Mouse (Mus musculus) layer of hippocampus, postnatal 25 days (tissue): ENCODE measurements around the gene Wbp11. TPM values are rescaled to one million over a fixed set of nuclear protein-coding genes. Genes with fewer than 3 reads are reported as not detected.
"Not testable (repeated sequence)": the region's sequence is repeated elsewhere in the genome, so short reads cannot be mapped to it uniquely, and the experiment has no call there.

Experiments used
- DNase-seq, 2 experiments: peaks; one replicate each; pipeline ENCODE4 v3.0.0; 2022; ENCODE audit warnings: mixed read lengths in 2 of 2, low spot score in 1 of 2; ENCODE audit errors: extremely low spot score in 1 of 2
- total RNA-seq, 2 experiments: library from RNA; stranded (reverse); gene quantifications; 2 replicates each; pipeline ENCODE4 v1.2.3; 2021

Wbp11 gene
- total RNA-seq, 2 experiments from 2014 or later = 138 to 141 TPM

- no peak for DNase-seq
Observed at GRCm38 (mm10) chr6:136804705-136805408, 23.2 kb downstream of the Wbp11 start.

DNA sequence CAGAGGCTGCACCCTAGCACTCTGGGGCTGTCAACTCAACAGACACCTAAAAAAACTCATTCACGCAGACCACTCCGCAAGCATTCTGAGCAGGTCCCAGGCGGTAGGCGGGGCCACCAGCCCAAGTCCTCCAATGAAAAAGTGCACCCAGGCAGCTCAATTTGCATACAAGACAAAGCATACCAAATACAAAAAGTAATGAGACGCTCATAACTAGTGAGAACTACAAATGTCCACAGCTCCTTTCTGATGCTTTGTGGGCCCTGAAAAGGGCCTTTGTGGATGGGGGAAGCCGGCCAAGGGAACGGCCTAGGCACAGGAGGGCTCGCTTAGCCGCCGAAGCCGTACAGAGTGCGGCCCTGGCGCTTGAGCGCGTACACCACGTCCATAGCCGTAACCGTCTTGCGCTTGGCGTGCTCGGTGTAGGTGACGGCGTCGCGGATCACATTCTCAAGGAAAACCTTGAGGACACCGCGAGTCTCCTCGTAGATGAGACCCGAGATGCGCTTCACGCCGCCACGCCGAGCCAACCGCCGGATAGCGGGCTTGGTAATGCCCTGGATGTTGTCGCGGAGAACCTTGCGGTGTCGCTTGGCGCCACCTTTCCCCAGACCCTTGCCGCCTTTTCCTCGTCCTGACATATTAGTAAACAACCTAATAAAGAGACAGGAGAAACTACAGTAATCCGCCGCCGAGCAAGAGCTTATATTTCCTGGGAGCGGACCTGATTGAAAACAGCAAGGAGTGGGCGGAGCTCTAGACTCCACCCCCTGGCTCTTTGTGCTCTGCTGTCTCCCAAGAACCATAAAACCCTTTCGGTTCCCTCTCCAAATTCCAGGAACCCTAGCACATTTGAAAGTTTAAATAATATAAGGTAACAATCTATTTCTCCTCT lies 24.0 kb downstream of the Wbp11 start, which contains the start of gene Hist4h4:
Gene Hist4h4 (minus strand): TSS at position 677 of the 895 bp plus-strand sequence.
- DNase-seq = peak; percentile 98 to 99

GRCm38 (mm10) chr6:136803093-136803738 lies 24.8 kb downstream of the Wbp11 start:
- DNase-seq = no peak

GRCm38 (mm10) chr6:136801274-136801673 lies 26.8 kb downstream of the Wbp11 start:
- DNase-seq = no peak

DNA sequence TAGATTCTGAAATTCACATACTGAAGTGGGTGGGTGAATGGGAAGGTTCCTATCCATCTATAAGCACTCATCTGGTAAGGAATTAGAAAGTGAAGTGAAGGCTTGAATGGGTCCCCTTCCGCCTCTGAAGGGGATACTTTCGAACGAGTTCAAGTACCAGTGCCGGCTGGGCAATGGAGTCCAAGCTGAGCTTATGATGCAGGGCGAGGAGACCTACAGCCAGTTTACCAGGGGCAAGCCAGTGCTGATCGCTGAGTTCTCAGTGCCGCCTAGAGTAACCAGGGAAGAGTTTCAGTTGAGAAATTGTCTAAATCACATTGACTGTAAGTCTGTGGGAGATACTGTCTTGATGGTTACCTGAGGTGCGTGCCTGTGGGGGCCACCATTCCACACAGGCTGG lies 27.3 kb downstream of the Wbp11 start:
- DNase-seq = no peak

DNA sequence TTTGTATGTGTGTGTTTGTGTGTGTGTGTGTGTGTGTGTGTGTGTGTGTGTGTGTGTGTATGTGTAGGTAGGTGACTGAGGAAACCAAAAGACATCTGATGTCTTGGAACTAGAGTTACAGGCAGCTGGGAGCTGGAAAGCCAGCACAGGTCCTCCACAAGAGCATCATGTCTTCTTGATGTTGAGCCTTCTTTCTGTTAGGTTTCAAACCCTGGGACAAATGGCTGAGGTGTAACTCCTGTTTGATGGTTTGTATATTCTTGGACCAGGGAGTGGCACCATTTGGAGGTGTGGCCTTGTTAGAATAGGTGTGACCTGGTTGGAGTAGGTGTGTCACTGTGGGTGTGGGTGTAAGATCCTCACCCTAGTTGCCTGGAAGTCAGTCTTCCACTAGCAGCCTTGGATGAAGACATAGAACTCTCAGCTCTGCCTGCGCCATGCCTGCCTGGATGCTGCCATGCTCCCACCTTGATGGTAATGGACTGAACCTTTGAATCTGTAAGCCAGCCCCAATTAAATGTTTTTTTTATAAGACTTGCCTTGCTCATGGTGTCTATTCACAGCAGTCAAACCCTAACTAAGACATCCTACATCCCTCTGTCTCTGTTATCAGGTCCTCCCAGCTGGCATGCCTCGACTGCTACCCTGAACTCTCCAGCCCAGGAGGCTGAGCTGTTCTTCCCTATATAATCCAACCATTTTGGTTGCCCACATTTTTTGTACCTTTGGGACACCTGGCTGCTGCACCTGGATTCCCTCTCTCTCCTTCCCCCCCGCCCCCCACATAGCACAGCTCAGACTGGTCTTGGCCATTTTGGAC lies 29.9 kb downstream of the Wbp11 start:
- DNase-seq = not testable (repeated sequence)

DNA sequence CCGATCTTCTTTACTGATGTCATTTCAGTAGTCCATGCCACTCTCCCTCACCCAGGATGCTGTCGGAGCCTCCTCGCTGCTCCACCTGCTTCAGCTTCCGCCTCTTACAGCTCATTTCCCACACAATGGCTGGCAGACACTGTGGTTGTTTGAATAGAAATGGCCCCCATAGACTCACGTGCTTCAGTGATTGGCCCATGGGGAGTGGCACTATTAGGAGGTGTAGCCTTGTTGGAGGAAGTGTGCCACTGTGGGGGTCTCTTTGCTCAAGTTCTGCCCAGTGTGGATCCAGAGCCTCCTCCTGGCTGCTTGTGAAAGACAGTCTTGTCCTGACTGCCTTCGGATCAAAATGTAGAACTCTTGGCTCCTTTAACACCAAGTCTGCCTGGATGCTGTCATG lies 32.2 kb downstream of the Wbp11 start:
- no peak for DNase-seq

- no peak for DNase-seq
Observed at GRCm38 (mm10) chr6:136795110-136795509, 32.9 kb downstream of the Wbp11 start.

GRCm38 (mm10) chr6:136793831-136794525 lies 34.1 kb downstream of the Wbp11 start:
- no peak for DNase-seq

- DNase-seq = no peak
Observed at GRCm38 (mm10) chr6:136792884-136793758, 34.9 kb downstream of the Wbp11 start.

DNA sequence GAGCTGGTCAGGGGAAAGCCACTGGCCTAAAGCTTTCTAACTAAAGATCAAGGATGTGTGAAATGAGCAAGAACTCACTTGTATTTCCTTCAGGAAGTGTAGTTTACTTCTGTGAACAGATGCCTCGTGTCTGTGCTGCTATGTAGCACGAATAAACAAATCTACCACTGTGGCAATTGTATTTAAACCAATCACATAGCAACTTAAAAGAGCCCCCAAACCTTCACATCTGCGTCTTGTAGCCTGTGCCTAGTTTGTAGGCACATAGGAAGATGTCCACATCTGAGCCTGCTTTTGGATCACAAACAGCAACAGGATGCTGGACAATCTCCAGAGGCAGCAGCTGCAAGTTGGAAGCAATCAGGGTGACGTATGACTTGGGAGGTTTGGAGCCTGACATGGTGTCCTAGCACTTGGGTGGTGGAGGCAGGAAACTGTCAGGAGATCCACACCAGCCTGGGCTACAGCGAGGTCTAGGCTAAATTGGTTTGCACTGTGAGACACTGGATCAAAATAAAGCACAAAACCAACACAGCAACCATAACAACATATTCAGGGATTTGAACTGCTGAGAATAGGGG lies 38.6 kb downstream of the Wbp11 start:
- DNase-seq = no peak

GRCm38 (mm10) chr6:136782761-136783160 lies 45.3 kb downstream of the Wbp11 start:
- no peak for DNase-seq

GRCm38 (mm10) chr6:136782146-136782545 lies 45.9 kb downstream of the Wbp11 start:
- no peak for DNase-seq

- DNase-seq = no peak
Observed at GRCm38 (mm10) chr6:136781377-136781986, 46.6 kb downstream of the Wbp11 start, which contains the start of gene Gucy2c. Gene Gucy2c, minus strand, starts transcription at chr6:136781765.

DNA sequence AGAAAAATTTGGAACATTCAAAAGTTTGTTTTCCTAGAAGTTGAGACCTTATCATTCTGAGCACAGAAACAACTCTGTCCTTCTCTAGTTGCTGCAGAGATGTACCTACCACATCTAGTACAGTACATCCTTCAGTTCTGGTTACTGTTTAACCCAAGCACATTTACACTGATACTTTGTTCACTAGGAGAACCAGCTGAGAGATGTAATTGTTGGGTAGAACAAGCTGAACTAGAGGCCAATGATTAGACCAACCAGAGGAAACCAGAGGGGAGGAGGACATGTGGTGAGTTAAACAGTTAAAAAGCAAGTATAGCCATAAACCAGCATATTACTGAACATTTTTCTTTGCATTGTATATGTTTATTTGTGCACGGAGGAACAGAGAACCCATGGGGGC lies 51.6 kb downstream of the Wbp11 start:
- DNase-seq = no peak

- DNase-seq = no peak
Observed at GRCm38 (mm10) chr6:136769859-136770258, 58.2 kb downstream of the Wbp11 start.

GRCm38 (mm10) chr6:136769143-136769542 lies 58.9 kb downstream of the Wbp11 start:
- DNase-seq = no peak

DNA sequence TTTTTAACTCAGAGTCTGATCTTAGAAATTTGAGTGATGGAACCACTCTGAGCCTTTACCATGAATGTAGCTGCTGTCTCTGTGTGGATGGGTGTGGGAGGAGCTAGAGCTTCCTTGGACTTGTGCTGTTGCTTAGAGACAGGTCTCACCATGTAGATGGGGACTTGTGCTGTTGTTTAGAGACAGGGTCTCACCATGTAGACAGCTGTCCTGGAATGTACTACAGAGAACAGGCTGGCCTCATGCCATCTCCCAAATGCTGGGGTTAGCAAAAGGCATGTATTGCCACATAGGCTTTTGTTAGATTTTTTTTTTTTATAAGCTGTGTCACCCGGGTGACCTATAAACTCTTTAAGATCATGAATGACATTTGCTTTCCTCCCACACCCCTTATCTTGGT lies 64.1 kb downstream of the Wbp11 start:
- no peak for DNase-seq
